Mouse (Mus musculus): Measurements from ENCODE around the gene Sirpb1b.
"Not testable (repeated sequence)": the region's sequence is repeated elsewhere in the genome, so short reads cannot be mapped to it uniquely, and the experiment has no call there.

The Sirpb1b gene

GRCm38 (mm10) chr3:15574887-15575286 lies at the start of gene Sirpb1b:
Sirpb1b (minus strand) TSS chr3:15575065.
- DNase-seq (ENCODE audit: low spot score): not testable (repeated sequence)

DNA sequence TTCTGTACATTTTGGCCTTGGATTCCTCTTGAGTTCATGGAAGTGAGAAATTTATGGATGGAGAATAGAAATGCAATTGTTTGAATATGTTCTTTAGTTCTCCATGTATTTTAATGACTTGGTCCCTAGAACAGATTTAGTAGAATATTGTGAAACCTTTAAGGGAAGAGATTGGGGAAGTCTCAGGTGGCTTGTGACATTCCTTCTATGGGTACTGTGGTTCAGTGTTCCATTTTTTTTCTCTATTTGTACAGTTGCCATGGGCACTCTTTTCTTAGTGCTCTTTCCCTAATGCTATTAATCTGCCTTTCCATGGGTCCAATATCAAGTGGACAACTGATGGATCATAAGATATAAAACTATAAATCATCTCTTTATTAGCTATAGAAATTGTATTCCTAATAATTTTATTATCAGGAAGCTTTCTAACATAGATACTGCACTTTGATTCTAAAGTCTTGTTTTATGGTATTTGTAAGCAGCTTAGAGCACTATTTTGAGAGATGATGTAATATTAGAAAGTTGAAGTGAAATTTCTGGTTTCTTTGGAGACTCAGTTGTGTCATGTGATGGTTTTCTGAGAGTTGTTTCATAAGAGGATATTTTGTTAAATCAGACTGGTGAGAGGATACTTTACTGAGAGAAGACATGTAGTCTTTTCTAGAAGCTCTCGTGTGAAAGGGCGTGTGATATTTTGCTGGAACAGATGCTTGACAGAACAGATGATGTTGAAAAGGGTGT lies 15.7 kb upstream of the Sirpb1b start:
- not testable (repeated sequence) for DNase-seq (ENCODE audit: low spot score)

DNA sequence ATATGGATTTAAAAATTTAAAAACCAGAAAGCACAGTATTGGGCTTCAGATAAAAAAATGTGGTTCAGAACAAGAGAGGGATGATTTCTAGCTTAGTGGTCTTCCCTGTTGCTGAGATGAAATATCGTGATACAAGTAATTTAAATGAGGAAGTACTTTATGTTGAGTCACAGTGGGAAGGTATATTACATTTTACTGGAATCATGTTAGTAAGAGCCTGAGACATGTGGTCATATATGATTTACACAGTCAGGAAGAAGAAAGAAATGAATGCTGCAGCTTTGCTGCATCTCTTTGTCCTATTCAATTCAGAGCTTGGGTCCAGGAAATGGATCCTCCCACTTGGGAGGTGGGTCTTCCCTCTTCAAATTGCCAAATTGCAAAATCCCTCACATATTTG lies 11.8 kb upstream of the Sirpb1b start:
- DNase-seq (ENCODE audit: low spot score): not testable (repeated sequence)

GRCm38 (mm10) chr3:15583452-15583851 lies 8.6 kb upstream of the Sirpb1b start:
- no peak for DNase-seq (ENCODE audit: low spot score)

DNA sequence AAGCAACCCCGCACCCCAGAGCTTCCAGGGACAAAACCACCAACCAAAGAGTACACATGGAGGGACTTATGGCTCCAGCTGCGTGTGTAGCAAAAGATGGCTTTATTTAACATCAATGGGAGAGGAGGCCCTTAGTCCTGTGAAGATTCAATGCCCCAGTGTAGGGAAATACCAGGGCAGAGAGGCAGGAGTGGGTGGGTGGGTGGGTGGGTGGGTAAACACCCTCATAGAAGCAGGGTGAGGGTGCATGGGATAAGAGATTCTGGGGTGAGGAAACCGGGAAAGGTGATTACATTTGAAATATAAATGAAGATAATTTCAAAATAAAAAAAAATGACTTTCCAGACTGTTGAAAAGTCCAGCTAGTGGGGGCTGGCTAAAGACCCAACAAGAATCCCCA lies 8.1 kb upstream of the Sirpb1b start:
- DNase-seq (ENCODE audit: low spot score): not testable (repeated sequence)

DNA sequence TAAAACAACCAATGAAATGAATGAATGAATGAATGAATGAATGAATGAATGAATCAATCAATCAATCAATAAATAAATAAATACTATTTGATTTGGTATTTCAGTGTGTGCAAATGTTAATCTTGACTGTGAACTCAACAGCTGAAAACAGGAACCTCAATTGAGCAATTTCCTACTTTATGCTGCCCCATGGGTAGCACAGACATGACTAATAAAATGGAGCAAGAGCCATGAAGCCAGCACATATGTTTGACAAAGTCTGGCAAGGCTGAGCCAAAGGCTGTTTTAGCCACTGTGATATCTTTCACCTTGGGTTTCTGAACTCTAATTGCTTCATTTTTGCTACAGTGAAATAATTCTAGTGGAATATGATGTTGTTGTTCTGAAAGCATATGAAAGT lies 1.6 kb upstream of the Sirpb1b start:
- DNase-seq (ENCODE audit: low spot score): not testable (repeated sequence)

DNA sequence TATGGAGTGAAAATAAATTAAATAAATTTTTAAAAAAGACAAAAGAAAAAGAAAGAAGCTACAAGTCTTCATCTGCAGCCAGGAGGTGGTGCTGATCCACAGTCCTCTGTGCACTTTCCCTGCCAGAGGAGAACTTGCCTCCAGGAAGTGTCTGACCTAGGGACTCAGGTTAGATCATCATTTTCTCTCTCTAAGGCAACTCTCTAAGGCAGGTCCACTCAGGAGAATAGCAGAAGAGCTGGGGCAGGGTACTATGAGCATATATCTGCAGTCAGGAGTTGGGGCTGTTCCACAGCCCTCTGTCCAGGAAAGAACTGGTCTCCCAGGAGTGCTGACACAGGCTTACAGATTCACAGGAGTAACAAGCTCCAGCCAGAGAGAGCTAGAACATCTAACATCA lies 46.3 kb downstream of the Sirpb1b start:
- DNase-seq (ENCODE audit: low spot score): no peak

GRCm38 (mm10) chr3:15513608-15514007 lies 61.3 kb downstream of the Sirpb1b start:
- not testable (repeated sequence) for DNase-seq (ENCODE audit: low spot score)

GRCm38 (mm10) chr3:15507792-15508321 lies 67.0 kb downstream of the Sirpb1b start:
- DNase-seq (ENCODE audit: low spot score): not testable (repeated sequence)

- not testable (repeated sequence) for DNase-seq (ENCODE audit: low spot score)
Observed at GRCm38 (mm10) chr3:15474831-15475230, 100.0 kb downstream of the Sirpb1b start.

DNA sequence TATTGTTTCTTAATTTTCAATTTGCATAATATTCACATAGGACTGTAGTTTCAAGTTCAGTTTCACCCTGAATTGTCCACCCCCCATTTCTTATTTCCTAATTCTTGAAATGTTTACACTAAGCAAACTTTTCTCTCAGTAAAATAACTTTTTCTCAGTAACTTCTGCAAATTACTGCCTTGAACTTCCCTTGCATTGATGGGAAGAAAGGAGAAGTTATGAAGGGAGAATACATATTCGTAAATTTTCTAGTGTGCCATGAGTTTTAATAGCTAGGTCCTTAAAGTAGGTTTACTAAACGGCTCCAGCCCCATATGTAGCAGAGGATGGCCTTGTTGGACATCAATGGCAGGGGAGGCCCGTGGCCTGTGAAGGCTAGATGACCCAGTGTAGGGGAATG lies 104.7 kb downstream of the Sirpb1b start:
- not testable (repeated sequence) for DNase-seq (ENCODE audit: low spot score)

All from MN1 (cell line).